Mouse (Mus musculus): ENCODE measurements at regions not wholly inside any gene's neighbourhood (a gene's known extent, or its start where the extent isn't known, plus 50 kb on each side); places are given as distances from the start of the nearest gene placed in this dataset.

DNA sequence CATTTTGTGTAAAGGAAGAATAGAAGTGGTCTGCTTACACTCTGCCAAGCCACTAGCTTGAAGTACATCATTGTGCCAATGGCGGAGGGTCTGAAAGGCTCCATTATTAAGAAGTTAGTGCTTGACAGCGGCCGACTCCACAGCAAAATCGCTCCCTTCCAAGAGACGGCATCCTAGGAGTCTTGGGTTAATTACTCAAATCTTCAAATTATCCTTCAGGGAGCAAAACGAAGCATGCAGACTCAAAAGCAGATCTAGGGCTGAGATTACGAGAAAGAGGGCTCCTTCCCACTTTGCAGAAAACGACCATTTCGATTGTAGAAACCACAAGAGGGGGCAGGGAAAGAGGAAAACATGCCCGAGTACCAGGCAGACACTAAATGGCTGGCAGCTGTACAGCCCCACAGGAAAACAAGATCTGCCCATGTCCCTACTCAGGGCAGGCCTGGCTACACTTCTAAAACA lies 121.9 kb upstream of the Ankrd55 start:
- DNase-seq (ENCODE audit: low read depth, low spot score) = no peak

DNA sequence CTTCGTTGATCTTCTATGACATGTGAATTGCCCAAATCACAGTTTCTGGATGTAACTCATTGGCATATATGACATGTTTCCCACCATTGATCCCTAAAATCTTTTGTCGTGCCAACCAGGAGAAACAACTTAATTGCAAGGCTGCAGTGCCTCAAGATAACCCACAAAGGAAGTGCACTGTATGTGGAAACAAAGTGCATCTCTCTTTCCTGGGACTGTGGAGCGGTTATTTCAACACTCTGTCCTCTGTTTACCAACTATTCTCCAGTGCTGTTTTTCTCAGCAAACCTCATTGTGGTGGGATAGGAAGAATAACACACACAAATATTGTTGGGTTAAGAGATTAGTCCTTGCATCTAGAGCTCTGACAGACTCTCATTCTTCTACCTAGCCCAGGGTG lies 119.8 kb upstream of the Ankrd55 start:
- DNase-seq (ENCODE audit: low read depth, low spot score) = no peak

DNA sequence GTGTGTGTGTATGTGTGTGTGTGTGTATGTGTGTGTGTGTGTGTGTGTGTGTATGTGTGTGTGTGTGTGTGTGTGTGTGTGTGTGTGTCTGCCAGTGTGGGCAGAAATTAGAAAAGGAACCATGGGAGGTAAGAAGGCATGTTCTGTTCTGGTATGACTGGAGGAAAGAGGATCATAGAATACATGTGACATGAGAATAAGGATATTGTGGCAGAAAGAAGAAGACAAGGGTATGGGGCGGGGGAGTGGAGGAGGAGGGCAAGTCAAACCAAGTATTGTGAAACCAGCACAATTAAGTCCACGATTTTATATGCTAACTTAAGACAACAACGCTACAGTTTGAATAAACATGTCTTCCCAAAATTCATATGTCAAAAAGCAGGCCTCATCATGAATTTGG lies 117.4 kb upstream of the Ankrd55 start:
- DNase-seq (ENCODE audit: low read depth, low spot score) = no peak

DNA sequence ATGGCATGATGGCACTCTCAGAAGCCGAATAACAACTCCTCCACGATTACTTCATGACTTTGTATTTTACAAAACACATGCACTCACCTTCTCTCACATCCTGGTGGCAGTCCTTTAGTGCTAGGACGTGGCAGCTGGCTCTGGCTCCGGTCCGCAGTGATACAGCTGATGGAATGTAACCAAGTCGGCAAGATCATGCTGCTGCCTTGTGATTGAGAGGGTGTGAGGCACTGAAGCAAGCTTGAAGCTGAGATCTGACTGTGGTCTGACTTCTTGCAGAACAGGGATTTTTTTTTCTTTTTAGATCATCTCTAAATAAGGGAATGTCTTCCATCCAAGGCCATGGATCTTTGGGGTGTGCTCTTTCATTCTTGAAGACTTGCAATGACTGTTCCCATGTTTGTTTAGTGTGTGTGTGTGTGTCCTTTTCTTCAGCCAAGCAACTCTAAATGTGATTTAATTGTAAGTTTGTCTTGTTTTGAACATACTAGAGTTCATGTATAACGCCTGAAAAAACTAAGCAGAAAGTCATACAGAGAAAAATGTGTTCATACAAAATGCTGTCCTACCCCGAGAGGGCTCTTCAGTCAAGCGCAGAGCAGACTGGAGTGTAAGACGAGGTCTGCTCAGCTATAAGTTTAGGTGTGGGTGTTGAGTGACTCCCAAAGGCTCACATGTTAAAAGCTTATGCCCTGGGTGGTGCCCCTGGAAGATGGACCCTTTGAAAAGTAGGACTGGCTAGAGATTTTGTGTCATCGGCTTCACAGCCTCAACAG lies 116.1 kb upstream of the Ankrd55 start:
- no peak for DNase-seq (ENCODE audit: low read depth, low spot score)

DNA sequence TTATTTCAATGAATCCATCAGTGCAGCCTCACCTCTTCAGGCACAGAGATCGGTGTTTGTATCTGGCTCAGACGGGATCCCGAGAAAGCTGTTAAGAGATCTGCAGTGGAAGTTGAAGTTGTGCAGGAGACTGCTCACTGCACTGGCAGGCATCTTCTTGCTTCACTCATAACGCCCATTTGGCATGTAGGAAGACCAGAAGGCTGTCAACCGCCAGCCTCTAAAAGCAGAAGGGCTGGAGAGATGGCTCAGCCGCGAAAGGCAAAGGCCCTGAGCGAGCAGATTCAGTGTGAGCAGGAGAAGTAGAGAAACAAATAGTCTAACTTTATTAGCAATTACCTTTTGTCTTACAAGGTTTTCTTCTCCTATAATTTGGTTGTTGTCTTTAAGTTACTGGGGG lies 114.3 kb upstream of the Ankrd55 start:
- no peak for DNase-seq (ENCODE audit: low read depth, low spot score)

DNA sequence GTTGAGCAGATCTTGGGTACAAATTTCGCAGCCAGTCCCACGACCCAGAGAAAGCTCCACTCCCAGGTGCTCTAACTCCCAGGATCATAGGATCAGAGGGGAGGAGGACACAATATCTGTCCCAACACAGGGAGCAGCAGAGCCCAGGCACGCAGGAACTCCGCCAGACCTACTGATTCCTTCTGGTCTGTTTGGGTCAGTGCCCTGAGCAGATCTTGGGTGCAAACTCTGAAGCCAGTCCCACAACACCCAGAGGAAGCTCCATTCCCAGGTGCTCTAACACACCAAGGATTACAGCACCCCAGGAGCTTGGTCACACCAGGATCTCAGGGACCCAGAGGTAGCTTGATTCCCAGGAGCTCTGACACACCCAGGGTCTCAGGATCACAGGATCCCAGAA lies 110.2 kb upstream of the Ankrd55 start:
- no peak for DNase-seq (ENCODE audit: low read depth, low spot score)

DNA sequence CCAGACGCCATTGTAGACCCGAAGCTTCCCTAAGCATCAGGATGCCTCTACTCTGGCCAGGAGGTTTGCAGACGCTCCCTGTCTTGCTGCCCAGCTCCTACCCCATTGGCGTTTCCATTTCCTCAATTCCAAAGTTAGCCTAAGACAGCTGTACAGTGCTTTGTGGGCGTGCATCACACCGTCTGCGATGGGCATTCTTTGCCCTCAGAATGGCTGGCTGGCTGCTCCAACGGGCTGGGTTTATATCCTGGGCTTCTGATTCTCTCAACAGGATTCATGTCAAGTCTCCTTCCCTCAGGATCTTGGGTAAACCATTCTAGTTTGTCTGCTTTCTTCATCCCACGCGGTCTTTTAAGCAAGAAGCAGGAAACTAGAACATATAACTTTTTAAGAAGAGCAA lies 104.3 kb upstream of the Ankrd55 start:
- no peak for DNase-seq (ENCODE audit: low read depth, low spot score)

DNA sequence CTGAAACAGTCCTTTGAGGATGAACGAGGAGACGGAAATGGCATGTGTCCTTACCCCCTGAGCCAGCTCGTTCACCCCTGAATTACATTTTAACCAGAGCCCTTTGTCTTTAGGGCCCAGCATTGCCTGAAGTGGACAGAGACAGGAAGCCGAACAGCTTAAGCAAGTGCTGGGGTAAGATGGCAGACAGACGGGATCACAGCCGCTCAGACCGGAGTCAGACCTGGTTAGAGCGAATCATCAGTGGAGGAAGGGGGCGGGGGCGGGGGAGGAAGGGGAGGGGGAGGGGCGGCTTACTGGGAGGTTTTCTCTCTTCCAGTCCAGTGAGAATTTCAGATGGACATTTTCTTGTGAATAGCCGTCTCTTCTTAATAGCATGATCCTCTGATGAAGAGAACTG lies 103.1 kb upstream of the Ankrd55 start:
- DNase-seq (ENCODE audit: low read depth, low spot score) = no peak

DNA sequence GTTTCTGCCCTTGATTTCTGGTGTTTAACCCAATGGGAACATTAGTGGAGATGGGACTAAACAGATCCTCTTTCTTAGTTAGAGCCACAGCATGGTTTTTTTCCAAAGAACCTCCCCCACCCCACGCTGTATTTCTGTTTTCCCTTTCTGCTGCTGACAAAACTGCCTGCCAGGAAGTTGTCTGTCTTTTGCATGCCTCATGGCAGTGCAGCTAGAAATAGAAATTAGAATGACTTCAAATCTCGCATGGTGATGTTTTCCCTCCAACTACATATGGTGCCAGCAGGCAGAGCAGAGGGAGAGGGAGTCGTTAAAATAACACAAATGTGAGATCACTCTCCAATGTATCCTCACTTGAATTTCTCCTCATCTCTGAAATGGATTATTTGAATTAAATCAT lies 101.0 kb upstream of the Ankrd55 start:
- DNase-seq (ENCODE audit: low read depth, low spot score) = no peak

DNA sequence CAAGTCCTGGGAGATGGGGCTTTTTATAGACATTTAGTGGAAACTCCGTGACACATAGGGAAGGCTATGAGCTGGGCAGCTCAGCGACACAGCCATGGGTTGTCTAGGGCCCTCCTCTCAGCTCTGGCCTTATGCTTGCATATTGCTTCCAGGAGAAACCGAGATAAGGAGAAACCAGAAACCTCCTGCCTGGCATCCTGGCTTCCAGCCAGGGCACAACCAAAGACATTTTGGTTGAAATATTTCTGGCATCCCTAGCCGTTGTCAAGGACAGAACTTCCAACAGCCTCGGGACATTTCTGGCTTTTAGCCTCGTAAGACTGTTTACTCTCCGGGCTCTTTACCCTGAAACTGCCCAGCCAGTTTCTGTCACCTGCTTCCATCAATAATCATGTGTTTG lies 99.9 kb upstream of the Ankrd55 start:
- DNase-seq (ENCODE audit: low read depth, low spot score) = no peak

DNA sequence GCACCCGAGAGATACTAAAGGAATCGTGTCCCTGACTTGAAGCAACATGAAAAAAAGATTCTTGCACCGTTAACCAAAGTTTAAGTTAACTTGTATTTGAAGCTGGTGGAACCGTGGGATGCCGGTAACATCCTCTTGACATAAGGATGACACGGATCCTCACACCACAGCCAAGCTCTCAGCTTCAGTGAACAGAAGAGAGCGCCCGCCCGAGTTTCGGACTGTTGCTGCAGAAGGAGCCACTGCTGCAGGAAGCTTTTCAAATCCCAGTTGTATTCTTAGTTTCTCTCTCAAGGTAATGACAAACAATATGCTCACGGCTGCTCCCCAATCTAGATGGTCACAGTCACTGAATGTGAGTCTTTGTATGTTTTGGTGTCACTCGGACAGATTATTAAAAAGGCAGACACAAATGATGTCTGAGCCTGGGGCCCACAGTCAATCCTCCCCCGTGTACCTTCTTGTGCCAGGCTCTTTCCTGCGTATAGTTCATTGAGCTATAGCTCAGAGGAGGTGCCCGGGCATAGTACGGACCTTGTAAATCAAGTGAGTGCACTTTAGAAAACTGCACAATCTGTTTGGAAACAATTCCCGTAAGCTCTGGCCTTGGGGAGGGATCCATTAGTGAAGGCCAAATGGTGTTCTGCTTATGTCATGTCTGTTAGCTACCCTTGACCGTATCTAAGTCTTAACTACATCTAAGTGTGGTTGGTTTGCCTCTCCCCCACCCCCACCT lies 99.3 kb upstream of the Ankrd55 start:
- DNase-seq (ENCODE audit: low read depth, low spot score) = no peak

DNA sequence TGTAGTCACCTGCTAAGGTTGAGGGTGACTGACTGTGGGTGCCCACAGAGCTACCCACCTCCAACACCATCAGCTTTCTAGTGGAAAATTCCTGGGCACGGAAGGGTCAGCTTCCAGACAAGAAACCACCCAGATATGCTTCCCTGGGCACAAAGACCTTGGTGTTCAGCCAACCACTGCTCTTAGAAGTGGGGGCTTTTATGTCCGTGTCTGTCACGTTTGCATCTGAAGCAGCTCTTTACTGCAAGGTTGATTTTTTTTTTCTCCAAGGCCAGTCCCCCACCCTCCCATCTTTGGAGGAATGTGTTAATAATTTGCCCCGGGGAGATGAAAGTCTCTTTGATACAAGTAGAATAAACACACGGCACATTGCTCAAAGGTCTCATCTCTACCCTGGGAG lies 98.6 kb upstream of the Ankrd55 start:
- no peak for DNase-seq (ENCODE audit: low read depth, low spot score)

DNA sequence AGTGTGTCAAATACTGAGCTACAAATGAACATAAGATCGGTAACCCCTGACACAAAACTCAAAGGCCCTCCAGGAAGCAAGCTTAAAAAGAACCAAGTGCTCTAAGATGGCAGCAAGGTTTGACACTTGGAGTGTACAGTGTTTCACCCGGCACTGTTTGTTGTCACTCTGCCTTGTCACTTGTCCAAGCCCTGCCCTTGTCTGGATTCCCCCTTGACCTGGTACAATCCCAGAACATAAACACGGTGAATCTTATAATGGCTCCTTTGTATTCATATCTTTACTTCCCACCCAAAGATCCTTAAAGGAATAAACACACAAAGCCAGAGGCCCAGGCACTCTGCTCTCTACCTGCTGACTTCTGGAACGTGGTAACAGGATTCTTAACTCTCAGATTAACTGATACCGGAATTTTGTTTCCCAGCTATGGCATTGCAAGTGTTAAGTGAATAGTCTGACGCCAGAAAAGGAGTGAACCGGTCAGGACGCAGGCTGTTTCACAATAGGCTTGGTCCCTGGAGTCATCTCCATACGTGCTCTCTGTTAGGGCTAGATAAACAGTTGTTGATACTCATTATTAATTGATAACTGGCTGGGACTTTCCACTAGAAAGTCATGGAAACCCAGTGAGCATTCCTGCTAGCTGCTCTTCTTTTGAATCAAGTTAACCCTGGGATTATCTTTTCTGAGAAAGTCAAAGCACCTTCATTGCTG lies 95.9 kb upstream of the Ankrd55 start:
- no peak for DNase-seq (ENCODE audit: low read depth, low spot score)

DNA sequence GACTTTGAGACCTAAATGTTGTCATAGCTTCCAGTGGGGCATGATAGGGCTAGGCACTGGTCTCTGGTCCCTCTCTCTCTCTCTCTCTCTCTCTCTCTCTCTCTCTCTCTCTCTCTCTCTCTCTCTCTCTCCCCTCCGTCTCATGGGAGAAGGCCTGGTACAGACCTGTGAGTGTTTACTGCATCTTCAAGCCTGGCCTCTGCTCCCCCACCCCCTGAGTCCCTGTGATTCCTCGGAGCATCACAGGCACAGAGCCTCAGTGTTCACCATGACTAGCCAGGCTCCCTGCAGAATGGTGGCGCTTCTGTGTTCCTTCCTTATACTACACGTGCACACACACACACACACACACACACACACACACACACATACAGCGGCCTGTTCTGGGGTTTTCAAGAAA lies 94.6 kb upstream of the Ankrd55 start:
- DNase-seq (ENCODE audit: low read depth, low spot score) = no peak

DNA sequence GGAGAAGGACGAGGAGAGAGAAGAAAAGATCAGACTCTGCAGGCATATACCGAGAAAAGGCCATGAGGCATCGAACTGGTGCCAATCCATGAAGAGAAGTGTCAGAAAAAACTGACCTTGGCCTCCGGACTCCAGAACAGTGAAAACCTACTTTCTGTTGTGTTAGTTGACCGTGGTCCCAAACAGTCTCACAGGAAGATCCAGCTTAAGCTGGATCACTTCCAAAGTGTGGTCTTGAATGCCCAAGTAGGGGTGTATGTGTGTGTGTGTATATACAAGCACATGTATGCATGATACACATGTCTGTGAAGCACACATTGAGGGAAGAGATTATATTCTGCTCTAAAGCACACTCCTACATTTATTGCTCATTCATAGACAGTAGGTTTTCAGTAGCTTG lies 93.3 kb upstream of the Ankrd55 start:
- no peak for DNase-seq (ENCODE audit: low read depth, low spot score)

DNA sequence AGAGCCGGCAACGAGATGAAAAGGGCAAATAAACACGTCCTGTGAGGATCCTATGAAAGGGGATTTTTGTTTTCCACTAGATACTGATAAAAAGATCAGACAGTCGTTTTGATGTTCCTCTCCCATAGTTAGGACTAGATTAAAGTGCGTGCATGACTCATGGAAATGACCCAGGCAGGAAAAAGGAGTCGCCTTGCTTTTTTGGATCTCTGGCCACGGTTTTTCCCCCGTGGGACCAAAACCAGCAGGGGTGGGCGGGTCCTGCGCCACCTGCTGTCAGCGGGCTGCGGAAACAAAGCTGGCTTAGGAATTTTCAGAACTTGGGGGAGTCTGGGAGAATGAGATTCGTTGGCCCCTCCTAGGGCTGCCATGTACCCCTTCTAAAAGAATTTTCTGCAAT lies 91.5 kb upstream of the Ankrd55 start:
- DNase-seq (ENCODE audit: low read depth, low spot score) = no peak

DNA sequence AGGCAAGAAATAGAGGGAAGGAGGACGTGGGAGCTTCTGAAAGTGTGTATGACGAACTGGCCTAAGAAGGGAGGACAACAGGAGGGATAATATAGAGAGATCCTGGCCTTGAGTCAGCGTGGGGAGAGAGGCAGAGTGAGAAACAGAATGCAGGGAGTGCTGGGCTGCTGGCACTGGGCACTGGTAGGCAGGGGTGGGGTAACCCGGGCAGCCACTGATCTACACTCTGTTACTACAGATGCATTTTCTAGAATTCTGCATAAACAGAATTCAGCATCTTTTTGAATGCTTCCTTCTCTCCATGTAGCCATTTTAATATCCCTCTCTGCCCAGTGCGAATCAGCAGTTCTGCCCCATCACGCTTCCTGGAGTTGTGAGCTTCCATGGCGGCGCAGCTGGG lies 84.5 kb upstream of the Ankrd55 start:
- no peak for DNase-seq (ENCODE audit: low read depth, low spot score)

DNA sequence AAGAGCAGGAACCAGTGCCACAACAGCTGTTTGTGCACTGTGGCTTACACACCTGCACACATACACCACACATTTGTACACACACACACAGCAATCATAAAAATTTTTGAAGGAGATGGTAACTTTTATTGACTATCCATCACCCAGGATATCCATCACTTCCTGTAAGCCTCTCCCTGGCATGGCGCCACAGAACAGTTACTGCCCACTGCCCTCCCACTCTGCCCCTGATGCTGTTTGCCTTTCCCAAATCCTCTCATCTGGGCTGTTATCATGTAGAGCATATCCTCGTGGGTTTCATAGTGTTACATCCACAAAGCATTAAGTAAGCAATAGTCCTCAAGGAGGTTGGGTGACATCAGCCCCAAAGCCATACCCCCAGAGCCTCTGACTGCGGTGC lies 84.0 kb upstream of the Ankrd55 start:
- no peak for DNase-seq (ENCODE audit: low read depth, low spot score)

DNA sequence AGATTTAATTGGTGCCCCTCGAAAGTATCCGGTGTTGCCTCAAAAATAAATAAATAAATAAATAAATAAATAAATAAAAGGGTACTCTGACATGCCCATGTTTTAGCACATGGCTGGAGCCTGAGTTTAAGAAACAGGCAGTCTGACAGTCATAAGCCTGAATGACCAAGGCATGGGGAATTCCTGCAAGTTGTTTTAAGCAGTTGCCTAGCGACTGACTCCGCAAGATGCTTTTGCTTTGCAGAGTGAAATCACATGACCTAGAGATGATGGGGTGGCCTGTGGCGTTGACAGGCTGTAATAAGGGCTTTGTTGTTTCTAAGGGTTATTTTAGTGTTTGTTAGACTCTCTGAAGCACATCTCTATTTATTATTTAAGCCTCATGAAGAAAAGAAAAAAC lies 83.4 kb upstream of the Ankrd55 start:
- no peak for DNase-seq (ENCODE audit: low read depth, low spot score)

DNA sequence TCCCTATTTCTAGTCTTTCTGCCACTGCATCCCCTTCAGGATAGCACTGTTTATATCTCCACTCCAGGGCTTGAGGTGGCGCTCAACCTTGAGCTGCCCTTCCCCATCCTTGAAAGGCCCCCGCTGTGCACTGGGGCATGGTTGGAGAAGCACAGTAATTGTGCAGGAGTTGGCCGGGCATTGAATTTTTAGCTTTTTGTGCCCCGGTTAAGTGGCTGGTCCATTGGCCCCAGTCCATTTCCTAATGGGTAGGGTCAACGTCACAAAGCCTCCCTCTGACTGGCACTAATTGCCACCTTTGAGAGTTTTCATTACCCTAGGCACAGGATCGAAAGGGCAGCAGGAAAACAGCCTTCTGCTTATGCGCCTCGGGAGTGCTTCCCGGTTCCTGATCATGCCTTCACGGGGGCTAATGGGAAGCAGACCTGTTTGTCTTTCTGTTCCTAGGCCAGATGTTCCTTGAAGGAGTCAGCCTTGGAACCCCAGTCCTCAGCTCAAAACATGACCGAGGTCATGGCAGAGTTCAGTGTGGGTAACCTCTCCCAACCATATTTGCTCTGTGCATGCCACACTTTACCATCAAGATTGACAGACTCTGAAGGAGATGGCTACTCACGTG lies 80.5 kb upstream of the Ankrd55 start:
- DNase-seq (ENCODE audit: low read depth, low spot score) = no peak

DNA sequence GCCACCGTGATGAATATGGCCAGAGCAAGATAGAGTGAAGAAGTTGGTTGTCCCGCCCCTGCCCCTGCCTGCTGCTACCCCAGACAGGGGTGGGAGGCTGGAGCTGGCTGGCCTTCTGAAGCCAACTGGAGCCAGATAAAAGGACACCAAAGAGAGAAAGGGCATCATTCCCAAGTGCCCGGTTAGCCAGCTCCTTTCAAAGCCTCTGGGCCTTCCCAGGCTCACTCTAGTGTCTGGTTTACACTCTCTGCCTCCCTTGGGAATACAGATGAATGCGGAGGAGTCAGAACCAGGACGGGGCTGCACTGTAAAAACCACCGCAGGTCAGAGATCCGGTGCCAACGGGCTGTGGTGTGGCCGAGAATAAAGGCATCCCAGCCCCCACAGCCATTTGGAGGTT lies 76.4 kb upstream of the Ankrd55 start:
- DNase-seq (ENCODE audit: low read depth, low spot score) = no peak

DNA sequence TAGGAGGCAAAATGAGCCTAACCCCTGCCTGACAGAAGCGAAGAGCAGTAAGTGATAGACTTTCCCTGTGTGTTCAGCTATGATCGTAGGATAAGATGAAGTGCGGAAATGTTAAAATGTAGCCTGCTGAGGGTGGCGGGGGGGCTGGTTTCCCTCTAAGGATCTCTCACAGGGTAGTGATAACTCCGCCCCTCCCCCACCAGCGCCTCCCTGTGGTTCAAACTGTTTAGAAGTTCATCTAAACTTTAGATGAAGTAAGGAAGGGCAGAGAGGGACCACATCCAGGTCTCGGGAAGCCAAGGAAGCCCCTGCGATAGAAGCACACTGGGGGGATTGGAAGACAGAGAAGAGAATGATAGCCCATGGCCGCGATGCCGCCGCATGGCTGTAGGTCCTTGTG lies 75.9 kb upstream of the Ankrd55 start:
- DNase-seq (ENCODE audit: low read depth, low spot score) = no peak
